Mouse (Mus musculus) megakaryocyte-erythroid progenitor cell, adult 5-6 weeks (primary cell): Measurements from ENCODE around the gene Gm13030. TPM values are rescaled to one million over a fixed set of nuclear protein-coding genes. Genes with fewer than 3 reads are reported as not detected.
"Not testable (repeated sequence)": the region's sequence is repeated elsewhere in the genome, so short reads cannot be mapped to it uniquely, and the experiment has no call there.

Experiments used
- ATAC-seq: replicated peaks from 2 replicates; pipeline ENCODE4 v1.8.0; 2016; ENCODE audit warnings: mild to moderate bottlenecking, inconsistent platforms; ENCODE audit not compliant: severe bottlenecking, poor library complexity, low FRiP score, low TSS enrichment
- total RNA-seq, 2 experiments: library from RNA; stranded (forward) in 1 of 2; stranded (reverse) in 1 of 2; fragments of 200-1000, 215-1000 nt in 1 of 2; fragments of >200 nt in 1 of 2; fragmentation: Nextera tagmentation in 1 of 2; gene quantifications; 2 replicates each; pipeline ENCODE4 v1.2.3; 2014 to 2017

Gene Gm13030
- total RNA-seq, 2 experiments from 2014 or later = not detected

- not testable (repeated sequence) for ATAC-seq
These were observed 1.5 kb upstream of the Gm13030 start for GRCm38 (mm10) chr4:138875275-138875674.

GRCm38 (mm10) chr4:138868666-138869065 lies 5.1 kb downstream of the Gm13030 start:
- no peak for ATAC-seq

GRCm38 (mm10) chr4:138866413-138866812 lies 7.4 kb downstream of the Gm13030 start:
- peak; percentile 78 for ATAC-seq

- ATAC-seq = no peak
These were observed 7.8 kb downstream of the Gm13030 start for GRCm38 (mm10) chr4:138865991-138866390.

GRCm38 (mm10) chr4:138865092-138865491 lies 8.7 kb downstream of the Gm13030 start:
- no peak for ATAC-seq

GRCm38 (mm10) chr4:138863344-138863998 lies 10.3 kb downstream of the Gm13030 start, which contains the start of gene Pla2g5:
Gene Pla2g5 (minus strand): TSS chr4:138863482.
- ATAC-seq = no peak

- ATAC-seq = peak; percentile 81
These were observed 14.0 kb downstream of the Gm13030 start for GRCm38 (mm10) chr4:138859728-138860127.

- ATAC-seq = no peak
These were observed 14.5 kb downstream of the Gm13030 start for GRCm38 (mm10) chr4:138859245-138859644.

- no peak for ATAC-seq
These were observed 15.3 kb downstream of the Gm13030 start for GRCm38 (mm10) chr4:138858446-138858845.

GRCm38 (mm10) chr4:138857576-138857975 lies 16.2 kb downstream of the Gm13030 start:
- no peak for ATAC-seq

- peak; percentile 88 for ATAC-seq
These were observed 17.3 kb downstream of the Gm13030 start for GRCm38 (mm10) chr4:138856491-138856890.

GRCm38 (mm10) chr4:138855092-138855632 lies 18.6 kb downstream of the Gm13030 start:
- no peak for ATAC-seq

GRCm38 (mm10) chr4:138852961-138853360 lies 20.8 kb downstream of the Gm13030 start:
- ATAC-seq = no peak

GRCm38 (mm10) chr4:138851463-138851862 lies 22.3 kb downstream of the Gm13030 start:
- ATAC-seq = peak; percentile 78; the same call in 1 of the 2 replicates

GRCm38 (mm10) chr4:138841386-138841785 lies 32.4 kb downstream of the Gm13030 start:
- no peak for ATAC-seq

- ATAC-seq = no peak
These were observed 33.0 kb downstream of the Gm13030 start for GRCm38 (mm10) chr4:138840726-138841125.

GRCm38 (mm10) chr4:138839806-138840205 lies 34.0 kb downstream of the Gm13030 start:
- ATAC-seq = no peak

- ATAC-seq = no peak
These were observed 46.6 kb downstream of the Gm13030 start for GRCm38 (mm10) chr4:138827147-138827546.

GRCm38 (mm10) chr4:138825751-138826567 lies 47.8 kb downstream of the Gm13030 start:
- no peak for ATAC-seq

- no peak for ATAC-seq
These were observed 49.1 kb downstream of the Gm13030 start for GRCm38 (mm10) chr4:138824660-138825059.
